Mouse (Mus musculus) intestine, embryonic 16.5 days (tissue): ENCODE measurements around the gene Psat1. TPM values are rescaled to one million over a fixed set of nuclear protein-coding genes. Genes with fewer than 3 reads are reported as not detected.

ENCODE experiments used
- ATAC-seq: fragments of 200-750 bp; cut with Nextera tagmentation; 2 replicates; pipeline ENCODE4 v1.8.0; 2017; ENCODE audit warnings: moderate TSS enrichment, moderate library complexity
- H3K27ac ChIP-seq: fragments of 300-500 bp; sonication (generic); 2 replicates; pipeline ENCODE4 v1.5.1; 2014; ENCODE audit warnings: mild to moderate bottlenecking, low read length
- H3K27me3 ChIP-seq: fragments of 300-500 bp; sonication (generic); replicated peaks from 2 replicates; pipeline ENCODE4 v1.6.1; 2014; ENCODE audit warnings: low read length, control low read depth, mixed read lengths; ENCODE audit not compliant: control insufficient read depth, insufficient read depth
- H3K36me3 ChIP-seq: fragments of 300-500 bp; sonication (generic); 2 replicates; pipeline ENCODE4 v1.6.1; 2014; ENCODE audit warnings: low read length, control low read depth; ENCODE audit not compliant: control insufficient read depth, insufficient read depth
- H3K4me1 ChIP-seq: fragments of 300-500 bp; sonication (generic); 2 replicates; pipeline ENCODE4 v1.6.1; 2014; ENCODE audit warnings: low read length, control low read depth, mixed read lengths; ENCODE audit not compliant: control insufficient read depth, insufficient read depth
- H3K4me2 ChIP-seq: fragments of 300-500 bp; sonication (generic); 2 replicates; pipeline ENCODE4 v1.6.1; 2014; ENCODE audit warnings: low read depth, low read length, control low read depth
- H3K4me3 ChIP-seq: fragments of 300-500 bp; sonication (generic); 2 replicates; pipeline ENCODE4 v1.5.1; 2014; ENCODE audit warnings: mild to moderate bottlenecking, low read length
- H3K9ac ChIP-seq: fragments of 300-500 bp; sonication (generic); 2 replicates; pipeline ENCODE4 v1.6.1; 2014; ENCODE audit warnings: low read depth, low read length
- H3K9me3 ChIP-seq: fragments of 300-500 bp; sonication (generic); 2 replicates; pipeline ENCODE4 v1.6.1; 2016; ENCODE audit warnings: low read length, control low read depth; ENCODE audit not compliant: control insufficient read depth
- WGBS: fragments of 180-500 bp; shearing (Covaris S2); extraction: QIAGEN DNeasy Blood & Tissue Kit; methylation state at CpG from one replicate; pipeline ENCODE4 v1.1.7; 2014; 5-methylcytosine and 5-hydroxymethylcytosine counted together
- polyA plus RNA-seq: library from polyadenylated mRNA; unstranded; fragments of >200 nt; fragmentation: Nextera tagmentation; extraction: Ambion mirVana; gene quantifications from 2 replicates; pipeline ENCODE4 v1.2.1, GENCODE M21; 2015

Psat1 gene
- polyA plus RNA-seq, 1 experiment from 2014 or later = 73.5 TPM

DNA sequence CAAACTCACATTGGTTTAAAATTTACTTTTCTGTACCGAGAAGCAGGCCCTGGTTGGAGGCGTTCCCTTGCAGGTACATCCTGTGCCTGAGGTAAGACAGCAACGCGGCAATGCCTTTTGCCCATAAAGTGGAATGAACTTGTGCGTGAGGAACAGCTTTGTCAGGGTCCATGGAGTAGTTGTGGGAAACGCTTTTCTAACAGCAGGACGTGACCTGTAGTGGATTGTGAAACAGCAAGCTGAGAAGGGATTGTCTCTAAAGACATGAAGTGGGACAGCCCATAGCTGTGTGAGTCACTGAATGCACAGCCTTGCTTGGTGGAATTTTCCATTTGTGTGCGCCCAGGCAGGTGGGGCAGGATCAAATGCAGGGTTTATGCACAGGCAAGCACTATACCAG, 5.7 kb downstream of the Psat1 start:
- no peaks in the 10 kb centered on the region for H3K36me3 ChIP-seq
- WGBS = 52% methylated on average over 8 of the region's 8 CpGs
- H3K27me3 ChIP-seq = no peaks in the 10 kb centered on the region
- ATAC-seq = peak; percentile 93
- no peaks in the 10 kb centered on the region for H3K9me3 ChIP-seq
- no peak overlapping the region for H3K4me3 ChIP-seq
- H3K4me2 ChIP-seq = peak overlapping the region; percentile 19; the same call in 1 of the 2 replicates
- H3K9ac ChIP-seq = no peak overlapping the region
- no peak overlapping the region for H3K27ac ChIP-seq
- H3K4me1 ChIP-seq = no peaks in the 10 kb centered on the region

DNA sequence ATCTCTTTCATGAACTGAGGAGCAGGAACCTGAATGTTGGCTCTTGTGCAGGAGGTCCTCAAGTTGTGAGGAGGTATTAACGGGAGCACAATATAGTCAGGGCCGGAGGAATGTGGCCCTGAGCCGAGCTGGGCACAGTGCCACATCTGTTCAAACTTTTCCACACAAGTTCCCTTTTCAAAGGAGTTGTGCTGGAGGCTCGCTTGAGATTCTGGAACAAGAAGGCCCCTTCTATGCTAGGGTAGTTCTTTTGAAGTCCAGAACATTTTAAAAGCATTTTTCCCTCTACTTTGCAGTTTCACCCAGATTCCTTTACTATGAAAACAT, 21.5 kb downstream of the Psat1 start:
- H3K4me2 ChIP-seq = peak overlapping the region; percentile 88
- no peaks in the 10 kb centered on the region for H3K36me3 ChIP-seq
- H3K4me3 ChIP-seq = peak overlapping the region; percentile 68
- peak overlapping the region; percentile 63 for H3K27ac ChIP-seq
- 30% methylated on average over 4 of the region's 4 CpGs for WGBS
- peak overlapping the region; percentile 69 for H3K9ac ChIP-seq
- H3K4me1 ChIP-seq = peaks cover 21% of the 10 kb centered on the region
- H3K9me3 ChIP-seq = no peaks in the 10 kb centered on the region
- no peaks in the 10 kb centered on the region for H3K27me3 ChIP-seq
- peak; percentile 19 for ATAC-seq

DNA sequence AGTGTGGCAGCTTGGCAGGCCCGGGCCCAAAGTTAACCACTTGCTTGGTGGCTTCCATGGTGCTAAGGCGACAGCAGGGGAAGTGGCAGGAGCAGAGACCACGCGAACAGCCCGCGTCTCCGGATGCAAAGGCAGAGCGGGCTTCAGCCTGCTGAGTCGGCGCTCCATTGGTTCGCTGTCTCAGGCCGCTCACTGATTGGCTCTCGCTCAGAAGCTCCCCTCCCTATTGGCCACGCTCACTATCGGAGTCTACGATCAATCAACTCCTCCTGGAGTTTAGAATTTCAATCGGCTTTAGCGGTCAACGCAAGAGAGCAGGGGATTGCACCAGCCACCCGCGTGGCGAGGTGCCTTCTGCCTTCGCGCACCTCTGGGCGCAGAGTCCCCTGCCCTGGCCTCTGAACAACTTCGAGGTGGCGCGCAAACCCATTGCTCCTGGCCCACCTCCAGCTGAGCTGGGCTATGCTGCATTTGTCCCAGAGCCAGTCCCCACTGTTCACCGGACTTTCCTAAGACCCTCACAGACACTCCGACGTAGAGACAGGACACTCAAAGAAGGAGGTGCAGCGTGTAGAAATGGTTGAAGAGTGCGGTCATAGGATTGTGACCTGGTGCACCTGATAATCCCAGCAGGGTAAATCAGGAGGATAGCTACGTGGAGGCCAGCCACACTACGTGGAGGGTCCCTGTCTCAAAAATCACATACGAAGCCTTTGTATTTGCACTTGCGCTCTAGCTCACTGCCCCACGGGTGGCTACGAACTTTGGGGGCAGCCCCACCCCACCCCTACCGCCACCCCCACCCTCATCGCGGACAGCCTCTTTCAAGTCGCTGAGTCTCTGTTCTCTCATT, 22.0 kb downstream of the Psat1 start:
- no peaks in the 10 kb centered on the region for H3K36me3 ChIP-seq
- peaks cover 21% of the 10 kb centered on the region for H3K4me1 ChIP-seq
- no peaks in the 10 kb centered on the region for H3K9me3 ChIP-seq
- peak overlapping the region; percentile 69 for H3K9ac ChIP-seq
- H3K4me3 ChIP-seq = peak overlapping the region; percentile 68
- peak overlapping the region; percentile 65 for H3K27ac ChIP-seq
- H3K4me2 ChIP-seq = peak overlapping the region; percentile 88
- WGBS = 4% methylated on average over 43 of the region's 43 CpGs
- peak; percentile 98 for ATAC-seq
- no peaks in the 10 kb centered on the region for H3K27me3 ChIP-seq

DNA sequence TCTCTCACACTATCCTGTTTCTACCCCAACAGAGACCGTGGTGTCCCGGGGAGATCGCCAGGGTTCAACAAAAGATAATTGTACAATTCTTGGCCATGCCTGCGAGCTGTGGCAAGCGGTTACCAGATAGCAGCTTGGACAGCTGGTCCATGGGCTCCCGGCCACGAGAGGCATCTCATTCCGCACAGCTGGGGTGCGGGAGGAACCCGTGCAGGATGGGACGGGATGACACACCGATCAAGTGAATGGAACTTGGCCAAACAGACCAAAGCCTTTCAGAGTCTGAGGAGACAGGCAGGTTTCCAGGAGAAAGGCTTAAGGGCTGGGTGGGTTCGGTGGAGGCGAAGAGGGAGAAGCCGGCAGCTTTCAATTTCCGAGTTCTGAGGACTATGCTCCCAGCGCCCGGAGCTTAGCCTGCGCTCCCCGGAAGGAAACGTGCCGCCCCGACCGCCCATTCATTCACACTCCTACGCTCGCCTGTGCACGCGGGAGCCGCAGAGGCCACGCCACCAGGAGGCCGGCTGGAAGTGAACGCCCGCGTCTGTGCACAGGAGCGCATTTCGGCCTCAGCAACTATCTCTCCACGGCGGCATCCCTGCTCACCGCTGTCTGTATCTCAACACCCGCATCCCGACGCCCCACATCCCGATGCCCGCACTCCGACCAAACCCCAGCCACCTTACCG, 22.8 kb downstream of the Psat1 start:
- Histone ChIP-seq H3K9me3 (no peaks in the 10 kb centered on the region), H3K9ac (peak overlapping the region; percentile 69), H3K27me3 (no peaks in the 10 kb centered on the region), H3K4me2 (peak overlapping the region; percentile 88), H3K4me1 (peaks cover 21% of the 10 kb centered on the region), H3K4me3 (peak overlapping the region; percentile 68), H3K36me3 (no peaks in the 10 kb centered on the region), H3K27ac (peak overlapping the region; percentile 65)
- ATAC-seq = peak; percentile 82
- WGBS = under 1% methylated on average over 46 of the region's 46 CpGs

DNA sequence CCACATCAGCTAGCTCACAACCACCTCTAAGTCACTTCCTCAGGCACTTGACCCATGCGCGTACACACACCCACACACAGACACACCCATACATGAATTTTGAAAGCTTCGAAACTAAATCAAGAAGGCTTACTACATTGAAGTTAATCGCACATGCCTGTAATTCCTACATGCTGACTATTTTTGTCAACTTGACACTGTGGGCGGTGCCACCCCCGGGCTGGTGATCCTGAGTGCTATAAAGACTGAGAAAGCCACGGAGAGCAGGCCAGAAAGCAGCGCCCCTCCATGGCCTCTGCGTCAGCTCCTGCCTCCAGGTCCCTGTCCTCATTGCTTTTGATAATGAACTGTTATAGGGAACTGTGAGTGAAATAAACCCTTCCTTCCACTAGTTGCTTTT, 23.7 kb downstream of the Psat1 start:
- no peaks in the 10 kb centered on the region for H3K9me3 ChIP-seq
- ATAC-seq = no peak
- peak overlapping the region; percentile 68 for H3K4me3 ChIP-seq
- H3K9ac ChIP-seq = 0 out of 2 replicates have a peak overlapping the region, but pooled peaks have one; percentile 69
- no peaks in the 10 kb centered on the region for H3K27me3 ChIP-seq
- WGBS = 27% methylated on average over 9 of the region's 9 CpGs
- peak overlapping the region; percentile 88 for H3K4me2 ChIP-seq
- H3K4me1 ChIP-seq = peaks cover 21% of the 10 kb centered on the region
- no peak overlapping the region for H3K27ac ChIP-seq
- peaks cover 5% of the 10 kb centered on the region; the same call in 1 of the 2 replicates for H3K36me3 ChIP-seq

DNA sequence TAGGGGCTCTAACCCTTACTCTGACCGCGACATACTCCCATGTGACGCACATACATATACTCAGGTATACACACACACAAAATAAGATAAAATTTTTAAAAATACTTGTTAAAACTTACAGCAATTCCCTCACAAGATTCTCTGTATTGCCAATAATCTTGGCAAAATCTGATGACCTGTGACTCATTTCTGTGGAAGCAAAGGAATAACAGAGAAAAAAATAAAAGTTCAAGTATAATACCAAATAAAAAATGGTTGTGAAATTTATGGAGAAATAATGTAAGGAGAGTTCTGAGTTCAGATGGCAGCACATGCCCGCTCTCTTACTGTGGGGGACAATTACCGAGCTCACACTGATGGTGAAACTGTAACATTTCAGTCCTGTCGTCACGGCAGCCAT, 27.8 kb downstream of the Psat1 start:
- H3K36me3 ChIP-seq = peaks cover 6% of the 10 kb centered on the region; the same call in 1 of the 2 replicates
- no peak overlapping the region for H3K9ac ChIP-seq
- ATAC-seq = no peak
- H3K27ac ChIP-seq = no peak overlapping the region
- no peaks in the 10 kb centered on the region for H3K9me3 ChIP-seq
- H3K4me3 ChIP-seq = no peak overlapping the region
- 94% methylated on average over 7 of the region's 7 CpGs for WGBS
- peaks cover 11% of the 10 kb centered on the region for H3K4me1 ChIP-seq
- no peaks in the 10 kb centered on the region for H3K27me3 ChIP-seq
- H3K4me2 ChIP-seq = no peak overlapping the region

DNA sequence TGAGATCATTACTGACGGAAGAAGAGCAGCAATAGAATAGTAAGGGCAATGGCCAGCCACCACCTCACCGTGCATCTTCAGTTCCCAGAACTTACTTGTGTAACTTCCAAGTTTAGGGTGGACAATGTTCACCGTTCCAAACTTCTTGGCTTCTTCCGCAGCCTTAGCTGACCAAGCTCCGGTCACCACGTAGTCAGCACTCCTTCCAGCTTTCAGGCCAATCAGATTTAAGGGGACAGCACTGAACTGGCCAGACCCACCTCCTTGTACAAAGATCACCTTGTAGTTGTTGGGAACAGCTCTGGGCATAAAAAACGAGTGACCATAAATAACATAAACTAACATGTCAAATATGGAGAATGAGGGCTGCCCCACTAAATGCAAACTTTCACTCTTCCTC, 29.0 kb downstream of the Psat1 start:
- 90% methylated on average over 7 of the region's 7 CpGs for WGBS
- no peak overlapping the region for H3K27ac ChIP-seq
- H3K4me2 ChIP-seq = no peak overlapping the region
- H3K4me1 ChIP-seq = peaks cover 3% of the 10 kb centered on the region
- H3K36me3 ChIP-seq = peaks cover 9% of the 10 kb centered on the region
- ATAC-seq = no peak
- H3K9me3 ChIP-seq = no peaks in the 10 kb centered on the region
- no peaks in the 10 kb centered on the region for H3K27me3 ChIP-seq
- no peak overlapping the region for H3K9ac ChIP-seq
- no peak overlapping the region for H3K4me3 ChIP-seq

DNA sequence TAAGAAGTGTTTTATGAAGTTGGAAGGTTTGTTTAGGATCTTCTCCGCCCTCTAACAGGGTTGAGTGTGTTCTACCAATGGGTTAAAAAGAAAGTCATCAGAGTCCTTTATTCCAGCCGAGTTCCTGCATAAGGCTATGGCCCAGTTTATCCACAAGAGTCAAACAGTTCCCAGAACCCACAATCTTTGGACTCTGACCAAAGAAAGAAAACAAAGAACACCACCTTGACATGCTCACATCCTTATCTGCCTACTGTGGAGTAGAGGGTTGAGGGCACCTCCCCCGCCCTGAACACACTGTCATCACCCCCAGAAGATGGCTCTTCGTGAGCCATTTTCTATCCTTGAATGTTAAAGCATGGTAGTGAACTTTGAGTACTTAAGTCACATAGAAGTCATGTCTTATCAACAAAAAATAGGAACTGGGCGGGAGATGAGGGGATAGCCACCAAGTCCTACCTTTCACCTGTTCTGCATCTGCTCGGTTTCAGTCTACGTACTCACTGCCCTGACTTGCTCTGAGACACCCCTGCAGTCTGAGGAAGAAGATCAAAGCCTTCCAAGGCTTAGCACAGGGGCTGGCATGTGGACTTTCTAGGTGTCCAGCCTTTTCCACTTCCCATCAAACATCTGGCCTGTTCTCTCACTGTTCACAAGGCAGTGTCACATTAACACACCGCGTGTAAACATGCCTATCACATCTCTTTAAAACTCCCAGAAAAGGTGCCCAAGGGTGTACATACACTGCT, 33.7 kb downstream of the Psat1 start:
- 88% methylated on average over 9 of the region's 9 CpGs for WGBS
- no peak for ATAC-seq
- Histone ChIP-seq H3K4me3 (no peak overlapping the region), H3K9ac (no peak overlapping the region), H3K27me3 (no peaks in the 10 kb centered on the region), H3K4me1 (no peaks in the 10 kb centered on the region), H3K9me3 (no peaks in the 10 kb centered on the region), H3K27ac (no peak overlapping the region), H3K36me3 (peaks cover 9% of the 10 kb centered on the region), H3K4me2 (no peak overlapping the region)

DNA sequence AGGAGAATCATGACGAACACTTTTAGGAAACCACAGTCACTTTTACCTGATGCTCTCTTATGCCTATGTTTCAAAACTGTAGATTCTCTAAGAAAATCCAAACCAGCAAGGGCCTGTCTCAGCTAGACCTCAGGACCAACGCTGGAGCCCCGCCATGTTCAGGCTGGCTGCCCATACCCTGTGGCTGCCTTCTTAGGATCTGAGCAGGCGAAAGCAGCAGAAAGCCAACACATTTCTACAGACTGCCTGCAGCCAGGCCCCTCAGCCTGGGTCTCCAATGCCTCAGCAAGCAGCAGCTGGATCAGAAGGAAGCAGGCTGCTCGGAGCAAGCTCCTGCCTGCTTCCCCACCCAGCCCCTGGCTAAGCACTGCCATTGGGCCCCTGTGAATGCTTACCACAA, 35.7 kb downstream of the Psat1 start:
- Histone ChIP-seq H3K27ac (no peak overlapping the region), H3K4me3 (no peak overlapping the region), H3K9ac (no peak overlapping the region), H3K27me3 (no peaks in the 10 kb centered on the region), H3K9me3 (no peaks in the 10 kb centered on the region), H3K4me2 (no peak overlapping the region), H3K4me1 (no peaks in the 10 kb centered on the region), H3K36me3 (peaks cover 7% of the 10 kb centered on the region; the same call in 1 of the 2 replicates)
- WGBS = 89% methylated on average over 5 of the region's 5 CpGs
- ATAC-seq = no peak
